Mouse (Mus musculus) lung, postnatal 10 days (tissue): ENCODE results near the gene Hexb.

Source experiments
- DNase-seq: peaks from one replicate; pipeline ENCODE4 v3.0.0; 2021

The Hexb gene

GRCm38 (mm10) chr13:97223856-97224255, 25.7 kb upstream of the Hexb start:
- no peak for DNase-seq

GRCm38 (mm10) chr13:97220022-97220421, 21.9 kb upstream of the Hexb start:
- no peak for DNase-seq

- no peak for DNase-seq
Observed at GRCm38 (mm10) chr13:97216196-97216595, 18.0 kb upstream of the Hexb start.

- DNase-seq, result no peak
Observed at GRCm38 (mm10) chr13:97215563-97215962, 17.4 kb upstream of the Hexb start.

GRCm38 (mm10) chr13:97214583-97215268, 16.6 kb upstream of the Hexb start:
- DNase-seq, result no peak

- no peak for DNase-seq
Observed at GRCm38 (mm10) chr13:97208500-97209010, 10.4 kb upstream of the Hexb start.

GRCm38 (mm10) chr13:97208112-97208478, 9.9 kb upstream of the Hexb start:
- peak; percentile 25 for DNase-seq

GRCm38 (mm10) chr13:97207472-97208111, 9.4 kb upstream of the Hexb start:
- no peak for DNase-seq

- no peak for DNase-seq
Observed at GRCm38 (mm10) chr13:97206046-97206445, 7.9 kb upstream of the Hexb start.

- DNase-seq, result peak; percentile 91
Observed at GRCm38 (mm10) chr13:97205052-97205701, 7.0 kb upstream of the Hexb start.

GRCm38 (mm10) chr13:97201896-97202295, 3.7 kb upstream of the Hexb start:
- no peak for DNase-seq

- DNase-seq, result no peak
Observed at GRCm38 (mm10) chr13:97201076-97201475, 2.9 kb upstream of the Hexb start.

- no peak for DNase-seq
Observed at GRCm38 (mm10) chr13:97199123-97199522, 966 bp upstream of the Hexb start.

- DNase-seq, result no peak
Observed at GRCm38 (mm10) chr13:97196925-97197218, 1.3 kb downstream of the Hexb start.

- DNase-seq, result no peak
Observed at GRCm38 (mm10) chr13:97196186-97196924, 1.8 kb downstream of the Hexb start.

- peak; percentile 85 for DNase-seq
Observed at GRCm38 (mm10) chr13:97193420-97193819, 4.7 kb downstream of the Hexb start.

- no peak for DNase-seq
Observed at GRCm38 (mm10) chr13:97192649-97193048, 5.5 kb downstream of the Hexb start.

- DNase-seq, result no peak
Observed at GRCm38 (mm10) chr13:97187693-97188092, 10.5 kb downstream of the Hexb start.

- no peak for DNase-seq
Observed at GRCm38 (mm10) chr13:97186346-97186745, 11.8 kb downstream of the Hexb start.

GRCm38 (mm10) chr13:97184656-97185055, 13.5 kb downstream of the Hexb start:
- no peak for DNase-seq

- no peak for DNase-seq
Observed at GRCm38 (mm10) chr13:97184168-97184567, 14.0 kb downstream of the Hexb start.

- no peak for DNase-seq
Observed at GRCm38 (mm10) chr13:97182821-97183220, 15.3 kb downstream of the Hexb start.

GRCm38 (mm10) chr13:97180113-97180828, 17.9 kb downstream of the Hexb start:
- DNase-seq, result no peak
